Mouse (Mus musculus): Measurements from ENCODE around the gene Eml5. TPM values are rescaled to one million over a fixed set of nuclear protein-coding genes. Genes with fewer than 3 reads are reported as not detected.

Gene Eml5
- polyA plus RNA-seq, 1 experiment = 6.5 TPM

- Histone ChIP-seq H3K27me3 (replicated peaks; ENCODE audit: control insufficient read depth, insufficient read depth, low read length) (no peaks in the 10 kb centered on the region), H3K27ac (ENCODE audit: insufficient read depth, low read depth, low read length) (peak overlapping the region; percentile 97), H3K4me3 (ENCODE audit: insufficient read depth, low read depth, low read length) (peak overlapping the region; percentile 73), H3K4me1 (ENCODE audit: control insufficient read depth, insufficient read depth, low read length) (peaks cover 11% of the 10 kb centered on the region; the same call in 1 of the 2 replicates), H3K36me3 (ENCODE audit: control insufficient read depth, insufficient read depth, low read length) (no peaks in the 10 kb centered on the region)
- WGBS = 11% methylated on average over 7 of the region's 7 CpGs
- TF ChIP-seq POLR2A (IDR thresholded peaks at IDR 0.05; ENCODE audit: low read depth, low read length) (no peak), CTCF (conservative IDR thresholded peaks at IDR 0.05; ENCODE audit: insufficient read depth, insufficient read length, low read depth, low read length) (no peak)
- peak; percentile 23 for DNase-seq
Measured at GRCm38 (mm10) chr12:98737801-98738350, 163.4 kb downstream of the Eml5 start.

- Histone ChIP-seq H3K4me1 (ENCODE audit: control insufficient read depth, insufficient read depth, low read length) (peaks cover 11% of the 10 kb centered on the region; the same call in 1 of the 2 replicates), H3K4me3 (ENCODE audit: insufficient read depth, low read depth, low read length) (peak within 1 kb of the TSS; percentile 73), H3K36me3 (ENCODE audit: control insufficient read depth, insufficient read depth, low read length) (no peaks in the 10 kb centered on the region), H3K27me3 (replicated peaks; ENCODE audit: control insufficient read depth, insufficient read depth, low read length) (no peaks in the 10 kb centered on the region), H3K27ac (ENCODE audit: insufficient read depth, low read depth, low read length) (peak within 1 kb of the TSS; percentile 97)
- 1% methylated on average over 75 of the region's 75 CpGs for WGBS
- DNase-seq = peak; percentile 78
- TF ChIP-seq CTCF (conservative IDR thresholded peaks at IDR 0.05; ENCODE audit: insufficient read depth, insufficient read length, low read depth, low read length) (no peak), POLR2A (IDR thresholded peaks at IDR 0.05; ENCODE audit: low read depth, low read length) (no peak)
Measured at GRCm38 (mm10) chr12:98736951-98737800, 164.1 kb downstream of the Eml5 start, which contains the start of gene Ptpn21. Ptpn21 (minus strand) TSS chr12:98737405.

Other genes with a start within 250 kb of the Eml5 start
- 25.4 and 27.5 TPM in 2 replicates for gene Ptpn21, start 164.1 kb downstream of the Eml5 start, polyA plus RNA-seq (2012; rRNA removed)
- gene Zc3h14, start 154.5 kb downstream of the Eml5 start, polyA plus RNA-seq (2012; rRNA removed) = 72.5 and 74.7 TPM in 2 replicates
- 36.1 and 38.7 TPM in 2 replicates for gene Ttc8, start 19.1 kb upstream of the Eml5 start, polyA plus RNA-seq (2012; rRNA removed)

Measured in kidney, adult 2 months (tissue).